Mouse (Mus musculus) olfactory bulb, adult 2 months (tissue): ENCODE measurements around the gene Dirc2. TPM values are rescaled to one million over a fixed set of nuclear protein-coding genes. Genes with fewer than 3 reads are reported as not detected.

ENCODE experiments used
- H3K27ac ChIP-seq: fragments of 200-500 bp; 2 replicates; pipeline ENCODE4 v1.5.1; 2012; ENCODE audit warnings: low read depth, low read length; ENCODE audit not compliant: insufficient read depth
- H3K4me1 ChIP-seq: fragments of 200-500 bp; 2 replicates; pipeline ENCODE4 v1.6.1; 2012; ENCODE audit warnings: low read length; ENCODE audit not compliant: control insufficient read depth, insufficient read depth
- H3K4me3 ChIP-seq: fragments of 200-500 bp; 2 replicates; pipeline ENCODE4 v1.5.1; 2012; ENCODE audit warnings: mild to moderate bottlenecking, low read depth, low read length, moderate library complexity; ENCODE audit not compliant: insufficient read depth
- CTCF ChIP-seq: fragments of 200-500 bp; IDR thresholded peaks from 2 replicates; pipeline ENCODE4 v1.5.1; 2012; ENCODE audit warnings: low read depth, mild to moderate bottlenecking, low read length, moderate library complexity; ENCODE audit not compliant: insufficient read depth
- POLR2A ChIP-seq: fragments of 200-500 bp; IDR thresholded peaks from 2 replicates; pipeline ENCODE4 v1.6.1; 2012; ENCODE audit warnings: mild to moderate bottlenecking, low read depth, low read length, moderate library complexity; ENCODE audit not compliant: insufficient read depth
- WGBS: fragments of 180-500 bp; shearing (Covaris S2); methylation state at CpG from one replicate; pipeline ENCODE4 v1.1.7; 2018; 5-methylcytosine and 5-hydroxymethylcytosine counted together
- polyA plus RNA-seq: library from polyadenylated mRNA; stranded (reverse); fragments of >200 nt; gene quantifications from 2 replicates; pipeline ENCODE4 v1.2.4, GENCODE M21; 2012; ENCODE audit warnings: low replicate concordance; ENCODE audit not compliant: missing spikeins, insufficient read depth, insufficient read length

The Dirc2 gene
- polyA plus RNA-seq, 1 experiment: not detected

GRCm38 (mm10) chr16:35707004-35707403, 62.2 kb downstream of the Dirc2 start:
- 90% methylated on average over 5 of the region's 5 CpGs for WGBS
- no peak for TF ChIP-seq CTCF
- no peak for TF ChIP-seq POLR2A
- H3K27ac ChIP-seq: no peak overlapping the region
- no peak overlapping the region for H3K4me3 ChIP-seq
- peaks cover 2% of the 10 kb centered on the region for H3K4me1 ChIP-seq

GRCm38 (mm10) chr16:35704796-35705195, 64.4 kb downstream of the Dirc2 start:
- Histone ChIP-seq H3K4me3 (no peak overlapping the region), H3K27ac (no peak overlapping the region), H3K4me1 (peaks cover 7% of the 10 kb centered on the region)
- TF ChIP-seq CTCF (no peak), POLR2A (no peak)
- WGBS: 64% methylated on average over 14 of the region's 14 CpGs

GRCm38 (mm10) chr16:35703763-35704679, 65.1 kb downstream of the Dirc2 start:
- no peak for TF ChIP-seq CTCF
- no peak for TF ChIP-seq POLR2A
- Histone ChIP-seq H3K4me1 (peaks cover 7% of the 10 kb centered on the region), H3K27ac (no peak overlapping the region), H3K4me3 (no peak overlapping the region)
- WGBS: 73% methylated on average over 16 of the region's 16 CpGs

GRCm38 (mm10) chr16:35701823-35702222, 67.3 kb downstream of the Dirc2 start:
- no peak overlapping the region for H3K27ac ChIP-seq
- TF ChIP-seq CTCF (no peak), POLR2A (no peak)
- H3K4me1 ChIP-seq: peaks cover 7% of the 10 kb centered on the region
- no peak overlapping the region for H3K4me3 ChIP-seq
- 42% methylated on average over 11 of the region's 11 CpGs for WGBS

- TF ChIP-seq CTCF (no peak), POLR2A (no peak)
- Histone ChIP-seq H3K4me3 (no peak overlapping the region), H3K27ac (no peak overlapping the region), H3K4me1 (no peaks in the 10 kb centered on the region)
- WGBS: 79% methylated on average over 2 of the region's 2 CpGs
Observed at GRCm38 (mm10) chr16:35696103-35696502, 73.1 kb downstream of the Dirc2 start.

- 86% methylated on average over 13 of the region's 13 CpGs for WGBS
- Histone ChIP-seq H3K27ac (no peak overlapping the region), H3K4me3 (no peak overlapping the region), H3K4me1 (no peaks in the 10 kb centered on the region)
- no peak for TF ChIP-seq POLR2A
- no peak for TF ChIP-seq CTCF
Observed at GRCm38 (mm10) chr16:35694250-35694846, 74.8 kb downstream of the Dirc2 start.

- 95% methylated on average over 7 of the region's 7 CpGs for whole genome bisulfite sequencing
Observed at GRCm38 (mm10) chr16:35691606-35692005, 77.5 kb downstream of the Dirc2 start.

GRCm38 (mm10) chr16:35686491-35686890, 82.7 kb downstream of the Dirc2 start:
- Histone ChIP-seq H3K4me1 (peaks cover 10% of the 10 kb centered on the region), H3K4me3 (no peak overlapping the region), H3K27ac (no peak overlapping the region)
- 61% methylated on average over 7 of the region's 7 CpGs for WGBS
- no peak for TF ChIP-seq POLR2A
- TF ChIP-seq CTCF: no peak

More at GRCm38 (mm10) chr16:35691606-35692005, 77.5 kb downstream of the Dirc2 start:
- TF ChIP-seq POLR2A (no peak), CTCF (no peak)
- H3K4me1 ChIP-seq: peaks cover 4% of the 10 kb centered on the region
- H3K27ac ChIP-seq: no peak overlapping the region
- no peak overlapping the region for H3K4me3 ChIP-seq

GRCm38 (mm10) chr16:35685027-35685426, 84.1 kb downstream of the Dirc2 start:
- no peak overlapping the region for H3K4me3 ChIP-seq
- 55% methylated on average over 13 of the region's 13 CpGs for WGBS
- H3K4me1 ChIP-seq: peaks cover 13% of the 10 kb centered on the region
- TF ChIP-seq CTCF: no peak
- TF ChIP-seq POLR2A: no peak
- H3K27ac ChIP-seq: no peak overlapping the region
